Mouse (Mus musculus) hindbrain, postnatal 0 days (tissue): ENCODE data around the gene Gsdma. TPM values are rescaled to one million over a fixed set of nuclear protein-coding genes. Genes with fewer than 3 reads are reported as not detected.
"Not testable (repeated sequence)": the region's sequence is repeated elsewhere in the genome, so short reads cannot be mapped to it uniquely, and the experiment has no call there.

ENCODE experiments used
- ATAC-seq: fragments of 200-750 bp; cut with Nextera tagmentation; 2 replicates; pipeline ENCODE4 v1.8.0; 2017; ENCODE audit warnings: mild to moderate bottlenecking, moderate TSS enrichment, moderate library complexity
- DNase-seq: peaks from one replicate; pipeline ENCODE4 v3.0.0-alpha.2; 2015; ENCODE audit warnings: low spot score
- H3K27ac ChIP-seq: fragments of 300-500 bp; sonication (generic); 2 replicates; pipeline ENCODE4 v1.5.1; 2014; ENCODE audit warnings: mild to moderate bottlenecking
- H3K27me3 ChIP-seq: fragments of 300-500 bp; sonication (generic); 2 replicates; pipeline ENCODE4 v1.6.1; 2014; ENCODE audit warnings: low read length, mixed read lengths; ENCODE audit not compliant: insufficient read depth
- H3K36me3 ChIP-seq: fragments of 300-500 bp; sonication (generic); 2 replicates; pipeline ENCODE4 v1.6.1; 2014; ENCODE audit warnings: low read length, mixed read lengths; ENCODE audit not compliant: insufficient read depth
- H3K4me1 ChIP-seq: fragments of 300-500 bp; sonication (generic); 2 replicates; pipeline ENCODE4 v1.6.1; 2014; ENCODE audit warnings: antibody characterized with exemption, low read length, mixed read lengths; ENCODE audit not compliant: insufficient read depth
- H3K4me2 ChIP-seq: fragments of 300-500 bp; sonication (generic); 2 replicates; pipeline ENCODE4 v1.6.1; 2014; ENCODE audit warnings: low read depth, mild to moderate bottlenecking, low read length, moderate library complexity, mixed read lengths
- H3K4me3 ChIP-seq: fragments of 300-500 bp; sonication (generic); 2 replicates; pipeline ENCODE4 v1.5.1; 2014; ENCODE audit warnings: low read length
- H3K9ac ChIP-seq: fragments of 300-500 bp; sonication (generic); replicated peaks from 2 replicates; pipeline ENCODE4 v1.6.1; 2014; ENCODE audit warnings: mild to moderate bottlenecking, low read length, moderate library complexity, mixed read lengths
- H3K9me3 ChIP-seq: fragments of 300-500 bp; sonication (generic); 2 replicates; pipeline ENCODE4 v1.6.1; 2016; ENCODE audit warnings: low read length, mixed read lengths
- CTCF ChIP-seq: IDR thresholded peaks from 2 replicates; pipeline ENCODE4 v1.5.1; 2016; ENCODE audit warnings: antibody characterized with exemption, control low read depth, low read depth
- WGBS: fragments of 180-500 bp; shearing (Covaris S2); extraction: QIAGEN DNeasy Blood & Tissue Kit; methylation state at CpG from one replicate; pipeline ENCODE4 v1.1.7; 2014; 5-methylcytosine and 5-hydroxymethylcytosine counted together
- polyA plus RNA-seq: library from polyadenylated mRNA; unstranded; fragments of >200 nt; fragmentation: Nextera tagmentation; extraction: Ambion mirVana; gene quantifications from 2 replicates; pipeline ENCODE4 v1.2.1, GENCODE M21; 2015
- total RNA-seq: library from RNA; depleted of rRNA; stranded (reverse); fragments of >200 nt; gene quantifications from 2 replicates; pipeline ENCODE4 v1.2.3, GENCODE M21; 2014

Gsdma gene
- total and polyA plus RNA-seq, 2 experiments from 2014 or later: 0.14 TPM; not detected in 1

- peak; percentile 83 for DNase-seq
- TF ChIP-seq CTCF: peak; percentile 92
- Histone ChIP-seq H3K9me3 (no peaks in the 10 kb centered on the region), H3K4me3 (no peak overlapping the region), H3K4me2 (0 out of 2 replicates have a peak overlapping the region, but pooled peaks have one; percentile 23), H3K9ac (no peak overlapping the region), H3K27me3 (no peaks in the 10 kb centered on the region), H3K4me1 (no peaks in the 10 kb centered on the region), H3K27ac (no peak overlapping the region), H3K36me3 (no peaks in the 10 kb centered on the region)
- ATAC-seq: no peak
- WGBS: 3% methylated on average over 6 of the region's 6 CpGs
Observed at GRCm38 (mm10) chr11:98660517-98660916, 3.6 kb upstream of the Gsdma start.

DNA sequence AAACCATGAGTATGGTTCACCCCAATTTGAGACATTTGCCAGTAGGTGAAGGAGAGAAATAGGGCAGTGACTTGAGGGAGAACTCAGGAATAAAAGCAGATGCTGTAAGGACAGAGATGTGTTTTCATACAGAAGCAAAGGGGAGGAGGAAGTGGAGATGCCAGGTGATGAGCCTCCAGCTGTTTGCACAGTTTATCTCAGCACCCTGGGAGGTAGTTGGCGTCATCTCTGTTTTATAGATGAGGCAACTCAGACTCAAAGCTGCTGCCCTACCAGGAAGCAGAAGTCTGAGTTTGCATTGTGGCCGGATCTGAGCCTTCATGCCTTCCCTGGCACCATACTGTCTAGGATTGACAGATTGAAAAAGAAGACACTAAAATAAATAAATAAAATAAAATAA lies 4.8 kb downstream of the Gsdma start:
- Histone ChIP-seq H3K4me1 (no peaks in the 10 kb centered on the region), H3K27me3 (peaks cover 8% of the 10 kb centered on the region; the same call in 1 of the 2 replicates), H3K4me2 (no peak overlapping the region), H3K9ac (no peak overlapping the region), H3K9me3 (no peaks in the 10 kb centered on the region), H3K27ac (no peak overlapping the region), H3K4me3 (no peak overlapping the region), H3K36me3 (no peaks in the 10 kb centered on the region)
- ATAC-seq (no peak), DNase-seq (no peak)
- WGBS: 68% methylated on average over 2 of the region's 2 CpGs
- TF ChIP-seq CTCF: no peak

DNA sequence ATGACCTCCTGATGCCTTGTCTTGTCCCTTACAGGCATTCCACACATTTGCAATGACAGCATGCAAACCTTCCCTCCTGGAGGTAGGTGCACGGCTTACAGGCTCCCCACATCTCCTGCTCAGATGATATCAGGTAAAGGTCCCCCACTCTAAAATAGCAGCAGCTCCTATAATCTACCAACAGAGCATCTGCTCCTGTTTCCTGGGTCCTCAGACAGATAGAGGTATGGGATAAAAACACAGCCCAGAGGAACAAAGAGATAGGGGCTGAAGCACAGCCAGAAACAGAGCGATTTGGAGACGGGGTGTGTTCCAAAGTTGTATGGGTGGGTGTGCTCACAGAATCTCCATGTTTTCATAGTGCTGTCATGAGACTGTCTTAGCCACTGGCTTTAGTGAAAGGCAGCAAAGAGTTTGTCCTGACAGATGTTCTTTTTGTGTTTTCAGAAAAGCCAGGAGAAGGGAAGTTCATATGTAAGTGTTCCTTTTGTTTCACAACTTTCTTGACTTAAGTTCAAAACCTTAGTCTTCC lies 7.2 kb downstream of the Gsdma start:
- H3K4me2 ChIP-seq: no peak overlapping the region
- no peaks in the 10 kb centered on the region for H3K4me1 ChIP-seq
- TF ChIP-seq CTCF: no peak
- DNase-seq (no peak), ATAC-seq (no peak)
- H3K27me3 ChIP-seq: peaks cover 8% of the 10 kb centered on the region; the same call in 1 of the 2 replicates
- no peak overlapping the region for H3K27ac ChIP-seq
- no peak overlapping the region for H3K4me3 ChIP-seq
- no peak overlapping the region for H3K9ac ChIP-seq
- no peaks in the 10 kb centered on the region for H3K36me3 ChIP-seq
- 76% methylated on average over 3 of the region's 3 CpGs for WGBS
- no peaks in the 10 kb centered on the region for H3K9me3 ChIP-seq

DNA sequence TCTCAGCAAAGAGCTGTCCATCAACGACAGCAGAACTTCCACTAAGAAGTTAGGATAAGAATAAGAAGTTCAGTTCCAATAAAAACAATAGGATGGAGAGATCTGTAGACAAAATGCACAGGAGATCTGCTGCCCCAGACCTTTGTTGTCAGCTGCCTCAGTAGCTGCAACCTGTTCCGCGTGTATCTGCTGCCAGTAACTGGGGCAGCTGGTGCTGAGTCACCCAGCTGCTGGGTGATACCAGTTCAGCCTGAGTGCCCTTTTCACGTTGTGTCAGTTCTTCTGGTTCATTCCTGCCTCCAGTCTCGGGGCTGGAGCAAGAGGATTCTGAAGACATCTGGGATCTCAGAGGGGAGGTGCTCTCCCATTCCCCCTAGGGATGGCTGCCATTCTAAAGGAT lies 7.7 kb downstream of the Gsdma start:
- H3K36me3 ChIP-seq: no peaks in the 10 kb centered on the region
- no peaks in the 10 kb centered on the region for H3K4me1 ChIP-seq
- H3K27ac ChIP-seq: no peak overlapping the region
- H3K4me2 ChIP-seq: no peak overlapping the region
- DNase-seq (no peak), ATAC-seq (no peak)
- TF ChIP-seq CTCF: no peak
- no peak overlapping the region for H3K4me3 ChIP-seq
- H3K9ac ChIP-seq: no peak overlapping the region
- peaks cover 8% of the 10 kb centered on the region; the same call in 1 of the 2 replicates for H3K27me3 ChIP-seq
- no peaks in the 10 kb centered on the region for H3K9me3 ChIP-seq
- WGBS: 54% methylated on average over 5 of the region's 5 CpGs

DNA sequence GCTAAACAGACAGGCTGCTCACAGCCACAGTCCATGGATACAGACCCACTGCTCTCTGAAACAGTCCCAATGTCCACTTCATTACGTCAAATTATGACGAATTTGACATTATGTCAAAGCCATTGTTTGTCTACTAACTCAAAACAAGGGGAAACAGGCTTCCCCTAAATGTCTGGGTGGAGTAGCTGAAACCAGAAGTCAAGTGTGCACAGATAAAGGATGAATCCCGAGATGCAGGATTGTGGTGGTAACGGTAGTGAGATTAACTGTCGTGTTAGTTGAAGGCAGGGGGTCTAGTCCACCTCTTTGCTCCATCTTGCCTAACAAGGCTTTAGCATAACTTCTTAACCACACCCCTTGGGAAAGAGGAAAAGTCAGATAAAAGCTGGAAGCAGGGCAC lies 8.3 kb downstream of the Gsdma start:
- ATAC-seq (no peak), DNase-seq (no peak)
- H3K9ac ChIP-seq: no peak overlapping the region
- no peak overlapping the region for H3K27ac ChIP-seq
- no peaks in the 10 kb centered on the region for H3K36me3 ChIP-seq
- 88% methylated on average over 5 of the region's 5 CpGs for WGBS
- H3K27me3 ChIP-seq: peaks cover 8% of the 10 kb centered on the region; the same call in 1 of the 2 replicates
- TF ChIP-seq CTCF: no peak
- H3K4me3 ChIP-seq: no peak overlapping the region
- no peaks in the 10 kb centered on the region for H3K4me1 ChIP-seq
- no peak overlapping the region for H3K4me2 ChIP-seq
- no peaks in the 10 kb centered on the region for H3K9me3 ChIP-seq

DNA sequence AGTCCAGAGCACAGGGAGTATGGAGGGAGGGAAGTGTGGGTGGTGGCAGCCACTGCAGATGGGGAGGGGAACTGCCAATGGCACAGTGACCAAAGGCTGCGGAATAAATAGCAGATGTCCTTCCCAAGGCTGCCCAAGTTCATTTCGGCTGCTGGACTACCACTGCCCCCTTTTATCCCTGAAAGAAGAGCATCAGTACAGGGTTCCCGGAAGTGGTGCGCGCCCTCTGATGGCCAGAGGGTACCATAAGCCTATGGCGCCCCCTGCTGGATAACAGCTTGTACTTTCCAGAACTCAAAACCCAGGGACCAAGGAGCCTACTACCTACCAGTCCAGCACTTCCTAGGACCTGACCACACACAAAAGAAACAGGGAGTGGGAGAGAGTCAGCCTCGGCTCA lies 9.0 kb downstream of the Gsdma start:
- ATAC-seq: peak; percentile 79
- H3K4me3 ChIP-seq, H3K4me2 ChIP-seq, H3K9me3 ChIP-seq, H3K4me1 ChIP-seq, H3K9ac ChIP-seq, H3K36me3 ChIP-seq, H3K27ac ChIP-seq, H3K27me3 ChIP-seq: not testable (repeated sequence)
- peak; percentile 74 for TF ChIP-seq CTCF
- 6% methylated on average over 6 of the region's 7 CpGs for WGBS
- peak; percentile 71 for DNase-seq

DNA sequence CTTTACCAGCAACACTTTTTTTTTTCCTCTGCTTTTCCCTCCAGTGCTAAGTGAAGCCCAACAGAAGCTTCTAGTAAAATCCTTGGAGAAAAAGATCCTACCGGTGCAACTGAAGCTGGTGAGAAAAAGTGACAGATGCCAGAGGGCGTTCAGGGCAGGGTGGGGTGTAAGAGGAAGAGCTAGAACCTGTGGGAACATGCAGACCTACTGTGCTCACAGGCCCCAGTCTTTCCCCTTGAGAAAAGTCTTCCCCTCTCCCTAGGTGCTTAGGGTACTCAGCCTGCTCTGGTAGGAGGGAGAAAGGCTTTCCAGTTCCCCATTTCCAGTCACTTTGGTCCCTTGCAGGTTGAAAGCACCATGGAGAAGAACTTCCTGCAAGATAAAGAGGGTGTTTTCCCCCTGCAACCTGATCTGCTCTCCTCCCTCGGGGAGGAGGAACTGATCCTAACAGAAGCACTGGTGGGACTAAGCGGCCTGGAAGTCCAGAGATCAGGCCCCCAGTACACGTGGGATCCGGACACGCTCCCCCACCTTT lies 11.7 kb downstream of the Gsdma start:
- 50% methylated on average over 7 of the region's 7 CpGs for WGBS
- Histone ChIP-seq H3K27me3 (0 out of 2 replicates have a peak, but pooled peaks cover 5% of the 10 kb centered on the region), H3K36me3 (no peaks in the 10 kb centered on the region), H3K4me1 (no peaks in the 10 kb centered on the region), H3K4me3 (no peak overlapping the region), H3K9me3 (no peaks in the 10 kb centered on the region), H3K4me2 (no peak overlapping the region), H3K27ac (no peak overlapping the region), H3K9ac (no peak overlapping the region)
- ATAC-seq: no peak
- no peak for DNase-seq
- TF ChIP-seq CTCF: no peak
